Mouse (Mus musculus) thymus, postnatal 10 days (tissue): ENCODE measurements around the gene Nsd1.

ENCODE experiments used
- DNase-seq, 2 experiments: peaks; one replicate each; pipeline ENCODE4 v3.0.0; 2021; ENCODE audit warnings: low spot score in 2 of 2

The Nsd1 gene

DNA sequence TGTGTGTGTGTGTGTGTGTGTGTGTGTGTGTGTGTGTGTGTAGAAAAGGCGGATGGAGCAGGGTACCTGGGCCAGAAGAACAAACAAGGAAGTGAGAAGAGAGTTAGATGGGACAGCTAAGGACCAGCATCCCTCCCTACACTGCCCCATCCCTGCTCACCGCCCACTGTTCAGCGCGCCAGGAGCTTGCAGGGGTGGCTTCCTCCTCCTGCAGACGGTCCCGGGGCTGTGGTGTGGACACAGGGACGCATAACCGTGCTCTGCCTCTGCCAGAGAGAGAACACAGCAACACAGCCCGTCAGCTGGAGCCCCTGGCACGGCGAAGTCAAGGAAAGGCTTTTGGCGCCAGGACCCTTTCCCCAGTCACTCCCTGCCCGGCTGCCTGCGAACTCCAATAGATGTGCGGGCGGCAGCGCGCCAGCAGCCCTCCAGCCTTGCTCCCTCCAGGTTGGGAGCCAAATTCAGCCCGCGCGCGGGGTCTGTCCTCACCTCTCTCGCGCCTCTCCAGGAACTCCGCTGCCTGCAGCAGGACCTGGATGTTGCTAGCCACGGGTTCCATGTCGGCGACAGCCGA, 119.6 kb downstream of the Nsd1 start:
- peak in 1 of 2 experiments; percentile 46 for DNase-seq

DNA sequence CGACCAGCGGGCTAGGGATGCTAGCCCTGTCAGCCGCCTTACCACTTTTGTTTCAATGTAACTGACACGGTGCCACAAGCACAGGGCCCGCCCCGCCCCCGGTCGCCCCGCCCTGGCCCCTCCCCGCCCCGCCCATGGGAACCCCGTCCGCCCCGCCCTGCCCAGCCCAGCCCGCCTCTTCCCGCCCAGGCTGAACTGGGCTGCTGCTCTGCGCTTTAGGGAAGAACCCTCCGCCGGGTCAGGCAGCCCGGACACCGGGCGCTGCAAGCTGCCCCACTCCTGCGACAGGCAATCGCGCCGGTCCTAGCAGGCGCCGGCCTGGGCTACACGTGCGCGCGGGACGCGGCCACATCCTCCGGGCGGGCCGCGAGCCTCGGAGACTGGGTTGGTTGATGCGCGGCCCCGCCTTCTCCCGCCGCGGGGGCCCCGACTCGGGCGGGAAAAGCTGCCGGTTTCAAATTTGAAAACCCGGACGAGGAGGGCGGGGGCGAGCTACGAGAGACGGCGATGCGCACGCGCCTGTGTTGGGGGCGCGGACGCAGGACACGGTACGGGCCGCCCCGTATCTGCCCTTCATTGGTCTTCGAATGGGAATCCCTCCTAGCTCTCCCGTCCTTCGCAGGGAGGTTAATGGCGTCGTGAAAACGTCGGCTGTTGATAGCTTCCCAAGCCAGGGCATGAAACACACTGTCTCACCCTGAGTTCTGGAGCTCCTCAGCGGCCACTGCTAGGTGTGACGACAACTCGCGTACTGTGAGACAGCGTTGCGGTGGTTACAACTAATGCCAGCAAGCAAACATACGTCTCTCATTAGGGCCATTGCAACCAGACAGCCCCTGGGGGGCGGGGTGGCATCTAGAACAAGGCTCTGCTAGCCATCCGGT, 120.3 kb downstream of the Nsd1 start, which contains the start of gene Mxd3:
Gene Mxd3, minus strand, starts transcription at position 141 of the 884 bp plus-strand sequence.
- peak; percentile 85 to 88 for DNase-seq

- DNase-seq = no peak
These were observed 121.2 kb downstream of the Nsd1 start for GRCm38 (mm10) chr13:55330567-55331400.

DNA sequence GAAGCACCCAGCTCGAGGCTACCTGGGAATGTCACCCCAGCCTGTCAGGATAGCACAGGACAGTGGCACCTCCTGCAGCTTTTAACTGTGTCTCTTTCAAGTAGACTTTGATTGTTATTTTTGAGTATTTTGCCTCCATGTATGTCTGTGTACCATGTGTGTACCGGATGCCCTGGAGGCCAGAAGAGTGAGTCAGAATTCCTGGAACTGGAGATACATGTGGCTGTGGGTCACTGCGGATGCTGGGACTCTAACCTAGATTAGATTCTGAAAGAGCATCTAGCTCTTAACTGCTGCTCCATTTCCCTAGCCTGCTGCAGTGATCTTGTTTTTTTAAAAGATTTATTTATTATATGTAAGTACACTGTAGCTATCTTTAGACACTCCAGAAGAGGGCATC, 122.7 kb downstream of the Nsd1 start:
- no peak for DNase-seq

DNA sequence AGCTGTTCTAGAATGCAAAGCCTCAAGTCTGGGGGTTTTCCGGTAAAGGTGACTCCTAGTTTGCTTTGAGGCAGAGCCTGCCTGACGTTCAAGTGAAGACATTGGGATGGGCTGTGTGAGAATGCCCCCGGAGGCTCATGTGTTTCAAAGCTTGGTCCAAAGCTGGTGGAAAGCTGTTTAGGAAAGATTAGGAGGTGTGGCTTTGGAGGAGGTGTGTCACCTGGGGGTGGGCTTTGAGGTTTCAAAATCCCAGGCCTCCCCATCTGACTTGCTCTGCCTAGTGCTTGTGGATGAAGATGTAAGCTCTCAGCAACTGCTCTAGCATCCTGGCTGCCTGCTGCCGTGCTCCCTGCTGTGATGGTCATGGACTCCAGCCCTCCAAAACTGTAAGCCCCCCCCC, 126.1 kb downstream of the Nsd1 start:
- no peak for DNase-seq

GRCm38 (mm10) chr13:55337341-55337975, 127.9 kb downstream of the Nsd1 start:
- no peak for DNase-seq

- DNase-seq = no peak
These were observed 128.8 kb downstream of the Nsd1 start for GRCm38 (mm10) chr13:55338131-55339054.

DNA sequence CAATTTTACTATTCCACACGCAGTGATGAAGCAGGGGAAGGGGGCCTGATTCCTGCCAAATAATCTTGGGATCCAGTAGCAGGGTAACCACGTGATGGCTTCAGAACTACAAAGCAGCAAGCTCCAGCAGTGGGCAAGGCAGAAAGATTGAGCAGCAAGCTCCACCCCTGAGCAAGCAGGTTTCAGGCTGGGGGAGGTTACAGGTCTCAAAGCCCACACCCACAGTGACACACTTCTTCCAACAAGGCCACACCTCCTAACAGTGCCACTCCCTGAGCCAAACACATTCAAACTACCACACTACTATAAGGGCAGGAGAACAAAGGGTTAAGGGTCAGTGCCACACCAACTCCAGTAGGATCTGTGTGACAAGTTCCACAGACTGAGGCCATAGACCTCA, 129.7 kb downstream of the Nsd1 start:
- DNase-seq = no peak

GRCm38 (mm10) chr13:55342469-55342868, 132.9 kb downstream of the Nsd1 start:
- no peak for DNase-seq

- no peak for DNase-seq
These were observed 134.7 kb downstream of the Nsd1 start for GRCm38 (mm10) chr13:55344286-55344685.

GRCm38 (mm10) chr13:55346745-55347144, 137.2 kb downstream of the Nsd1 start:
- DNase-seq = no peak

GRCm38 (mm10) chr13:55361145-55361544, 151.6 kb downstream of the Nsd1 start:
- no peak for DNase-seq

GRCm38 (mm10) chr13:55361974-55362452, 152.4 kb downstream of the Nsd1 start:
- DNase-seq = no peak

DNA sequence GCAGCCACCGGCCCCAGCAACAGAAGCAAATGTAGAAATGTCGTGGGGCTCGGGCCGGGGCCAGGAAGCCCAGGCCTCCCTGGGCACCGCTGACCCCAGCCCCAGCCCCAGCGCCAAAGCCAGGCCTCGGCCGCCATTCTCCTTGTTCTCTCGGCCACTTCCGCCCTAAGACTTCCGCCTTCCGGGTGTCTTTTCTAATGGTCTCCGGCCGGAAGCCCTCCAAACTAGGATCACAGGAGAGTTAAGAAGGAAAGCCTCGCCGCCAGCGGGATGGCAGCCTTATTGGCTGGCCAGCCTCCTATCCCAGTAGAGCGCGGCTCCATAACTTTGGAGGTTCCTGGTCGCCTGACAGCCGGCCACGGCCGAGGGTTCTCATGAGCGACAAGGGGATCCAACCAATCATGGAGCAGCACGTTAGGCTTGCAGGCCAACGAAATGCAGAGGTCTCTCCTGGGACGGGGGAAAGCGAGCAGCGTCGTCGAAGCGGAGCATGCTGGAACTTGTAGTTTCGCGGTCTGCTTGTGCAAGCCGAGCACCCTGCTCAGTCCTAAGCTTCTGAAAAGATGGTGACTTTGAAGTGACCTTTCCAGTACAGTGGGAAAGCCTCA, 153.0 kb downstream of the Nsd1 start, which contains the start of gene Lman2:
Gene Lman2, minus strand, starts transcription at position 331 of the 608 bp plus-strand sequence.
- DNase-seq = peak; percentile 88 to 89
